Mouse (Mus musculus) bone marrow macrophage, adult 2 months (primary cell): Measurements from ENCODE around the gene Myadml2.

Source experiments
- CTCF ChIP-seq: IDR thresholded peaks from 2 replicates; pipeline ENCODE4 v1.5.1; 2012; ENCODE audit warnings: low read depth, mild to moderate bottlenecking, low read length, moderate library complexity
- POLR2A ChIP-seq: IDR thresholded peaks from 2 replicates; pipeline ENCODE4 v1.6.1; 2012; ENCODE audit warnings: mild to moderate bottlenecking, low read depth, low read length, borderline replicate concordance

DNA sequence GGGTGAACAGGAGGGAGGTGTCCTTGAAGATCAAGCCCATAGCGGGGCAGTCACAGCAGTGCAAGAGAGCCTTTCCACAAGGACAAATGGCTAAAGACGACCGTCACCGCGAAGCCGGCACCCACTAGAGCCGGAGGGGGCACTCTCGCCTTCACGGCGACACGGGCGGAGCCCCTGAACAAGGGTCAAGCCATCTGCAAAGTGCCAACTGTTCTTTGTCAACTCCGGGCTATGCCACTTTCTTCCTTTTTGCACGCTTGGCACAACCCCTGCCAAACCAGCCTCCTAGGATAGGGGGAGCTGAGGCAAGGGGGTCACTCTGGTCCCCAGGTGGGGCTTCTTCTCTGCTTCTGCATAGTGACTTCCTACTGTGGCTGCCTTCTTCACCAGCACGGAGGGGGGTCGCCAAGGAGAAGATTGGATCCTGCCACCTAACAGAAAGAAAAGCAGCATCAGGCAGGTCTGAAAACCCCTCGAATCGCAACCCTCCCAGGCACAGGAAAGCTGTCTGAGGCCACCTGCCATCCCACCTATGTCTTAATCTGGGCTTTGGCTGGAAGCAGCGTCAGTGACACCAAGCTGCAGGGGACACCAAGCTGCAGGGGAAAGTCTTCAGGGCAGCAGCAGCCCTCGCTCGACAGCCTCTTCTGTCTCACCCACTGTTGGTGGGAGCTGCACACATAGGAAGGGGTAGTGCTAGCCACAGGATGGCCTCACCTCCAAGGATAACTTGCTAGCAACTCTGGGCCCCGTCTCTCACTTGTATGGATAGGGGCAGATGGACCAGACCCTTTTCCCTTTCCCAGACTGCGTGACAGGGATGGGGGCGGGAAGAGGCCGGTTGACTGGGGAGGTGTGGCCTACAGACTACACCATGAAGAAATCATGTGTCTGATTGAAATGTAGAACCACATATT, 29.1 kb downstream of the Myadml2 start:
- TF ChIP-seq CTCF = no peak
- TF ChIP-seq POLR2A = no peak
